Mouse (Mus musculus): Measurements from ENCODE around the gene Pms1.
"Not testable (repeated sequence)": the region's sequence is repeated elsewhere in the genome, so short reads cannot be mapped to it uniquely, and the experiment has no call there.

DNA sequence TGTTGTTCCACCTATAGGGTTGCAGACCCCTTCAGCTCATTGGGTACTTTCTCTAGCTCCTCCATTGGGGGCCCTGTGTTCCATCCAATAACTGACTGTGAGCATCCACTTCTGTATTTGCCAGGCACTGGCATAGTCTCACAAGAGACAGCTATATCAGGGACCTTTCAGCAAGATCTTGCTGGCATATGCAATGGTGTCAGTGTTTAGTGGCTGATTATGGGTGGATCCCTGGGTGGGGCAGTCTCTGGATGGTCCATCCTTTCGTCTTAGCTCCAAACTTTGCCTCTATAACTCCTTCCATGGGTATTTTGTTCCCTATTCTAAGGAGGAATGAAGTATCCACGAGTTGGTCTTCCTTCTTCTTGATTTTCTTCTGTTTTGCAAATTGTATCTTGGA lies 40.6 kb upstream of the Pms1 start:
- TF ChIP-seq GATA1, TAL1 (IDR thresholded peaks at IDR 0.05; ENCODE audit: low read length): not testable (repeated sequence)
